Mouse (Mus musculus): ENCODE results near the gene Dll1. TPM values are rescaled to one million over a fixed set of nuclear protein-coding genes. Genes with fewer than 3 reads are reported as not detected.

The Dll1 gene
- polyA plus RNA-seq, 1 experiment from 2014 or later = 20.7 TPM

DNA sequence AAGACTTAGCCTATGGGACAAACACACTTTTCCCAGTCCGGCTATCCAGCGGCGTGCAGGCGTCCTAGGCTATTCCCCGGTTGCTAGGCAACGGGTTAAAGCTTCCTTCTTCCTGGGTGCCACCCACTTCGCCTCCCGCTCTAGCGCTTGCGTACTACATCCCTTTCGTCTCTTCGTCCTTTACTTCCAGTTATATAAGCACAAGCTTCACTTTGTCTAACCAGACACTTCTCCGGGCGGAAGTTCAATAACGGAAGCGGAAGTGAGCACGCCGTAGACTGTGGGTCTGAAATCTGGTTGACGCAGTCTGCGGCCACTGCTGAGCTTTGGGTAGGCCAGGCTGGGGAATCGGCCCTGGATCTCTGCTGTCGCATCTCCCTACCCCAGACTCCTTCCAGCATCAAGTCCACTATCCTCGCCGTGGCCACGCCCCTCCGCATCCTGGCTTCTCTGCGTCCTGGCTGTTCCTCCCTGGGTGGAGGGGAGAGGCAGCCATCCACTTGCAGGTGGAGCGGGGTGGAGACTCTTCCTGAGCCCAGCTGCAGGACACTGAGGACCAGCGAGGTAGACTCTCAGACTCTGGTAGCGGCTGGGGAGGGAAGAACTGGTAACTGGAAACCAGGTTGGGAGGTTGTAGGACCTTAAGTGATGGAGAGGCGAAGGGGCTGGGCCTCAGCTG, 19.5 kb upstream of the Dll1 start, which contains the start of gene Fam120b:
TSS of gene Fam120b (plus strand) at position 206 of the 679 bp plus-strand sequence.
- H3K27ac ChIP-seq = peak within 1 kb of the TSS; percentile 89
- H3K27me3 ChIP-seq (replicated peaks) = no peaks in the 10 kb centered on the region
- no peaks in the 10 kb centered on the region for H3K9me3 ChIP-seq
- H3K4me2 ChIP-seq (replicated peaks) = peak within 1 kb of the TSS; percentile 90
- WGBS = under 1% methylated on average over 31 of the region's 31 CpGs
- peaks cover 13% of the 10 kb centered on the region for H3K4me1 ChIP-seq (replicated peaks)
- peak; percentile 98 for ATAC-seq
- peak within 1 kb of the TSS; percentile 78 for H3K4me3 ChIP-seq (replicated peaks)
- H3K36me3 ChIP-seq = no peaks in the 10 kb centered on the region
- peak within 1 kb of the TSS; percentile 90 for H3K9ac ChIP-seq

DNA sequence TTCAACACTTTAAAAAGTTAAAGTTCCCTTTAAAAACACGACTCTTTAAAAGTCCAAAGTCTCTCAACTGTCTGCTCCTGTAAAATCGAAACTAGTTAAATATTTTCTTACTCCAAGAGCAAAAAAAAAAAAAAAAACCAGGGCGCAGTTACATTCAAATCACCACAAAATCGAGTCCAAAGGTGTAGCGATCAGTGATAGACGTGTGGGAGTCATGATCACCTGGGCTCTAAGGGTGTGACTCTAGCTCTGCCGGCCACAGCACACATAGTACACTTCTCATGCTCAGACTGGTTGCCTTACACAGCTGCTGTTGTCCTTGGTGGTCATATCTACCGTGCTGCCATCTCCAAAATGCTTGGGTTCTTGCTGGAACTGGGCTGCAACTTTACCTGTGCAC, 12.7 kb upstream of the Dll1 start:
- Histone ChIP-seq H3K4me3 (replicated peaks) (no peak overlapping the region), H3K27me3 (replicated peaks) (no peaks in the 10 kb centered on the region), H3K36me3 (no peaks in the 10 kb centered on the region), H3K4me1 (replicated peaks) (no peaks in the 10 kb centered on the region), H3K9ac (no peak overlapping the region), H3K9me3 (no peaks in the 10 kb centered on the region), H3K27ac (peak overlapping the region; percentile 56; the same call in 1 of the 2 replicates), H3K4me2 (replicated peaks) (no peak overlapping the region)
- ATAC-seq = peak; percentile 99
- 57% methylated on average over 8 of the region's 8 CpGs for WGBS

DNA sequence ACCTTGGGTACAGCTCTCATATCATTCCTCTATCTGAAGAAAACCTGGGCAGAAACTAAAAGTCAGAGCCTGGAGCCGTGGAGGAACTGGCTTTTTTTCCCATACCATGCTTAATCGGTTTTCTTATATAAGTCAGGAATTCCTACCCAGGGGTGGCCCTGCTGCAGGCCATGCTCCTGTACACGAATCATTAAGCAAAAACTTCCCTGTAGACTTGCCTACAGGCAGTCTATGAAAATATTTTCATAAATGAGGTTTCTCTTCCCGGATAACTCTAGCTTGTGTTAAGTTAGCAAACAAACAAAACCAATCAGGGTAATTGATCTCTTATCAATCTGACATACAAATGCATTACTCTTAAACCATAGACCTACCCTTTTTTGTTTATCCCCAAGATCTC, 12.2 kb upstream of the Dll1 start:
- Histone ChIP-seq H3K27me3 (replicated peaks) (no peaks in the 10 kb centered on the region), H3K36me3 (no peaks in the 10 kb centered on the region), H3K27ac (peak overlapping the region; percentile 74), H3K4me2 (replicated peaks) (no peak overlapping the region; the same call in 1 of the 2 replicates), H3K9ac (no peak overlapping the region), H3K4me3 (replicated peaks) (no peak overlapping the region), H3K4me1 (replicated peaks) (no peaks in the 10 kb centered on the region), H3K9me3 (no peaks in the 10 kb centered on the region)
- peak; percentile 82 for ATAC-seq
- 59% methylated on average over 4 of the region's 4 CpGs for WGBS

DNA sequence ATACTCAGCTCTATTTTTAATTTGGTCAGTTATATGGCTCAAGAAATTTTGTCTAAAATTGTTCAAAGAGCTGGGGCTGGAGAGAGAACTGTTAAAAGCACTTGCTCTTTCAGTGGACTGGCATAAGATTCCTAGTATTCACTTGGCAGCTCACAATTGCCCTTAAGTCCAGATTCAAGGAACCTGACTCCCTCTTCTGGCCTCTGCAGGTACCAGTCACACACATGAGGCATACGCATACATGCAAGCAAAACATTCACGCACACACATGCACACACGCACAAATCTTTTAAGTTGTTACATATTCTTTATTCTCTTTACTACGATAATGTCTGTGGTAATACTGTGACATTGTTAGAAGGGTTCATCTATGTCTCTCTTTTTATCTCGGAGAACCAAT, 6.7 kb upstream of the Dll1 start:
- no peak overlapping the region for H3K27ac ChIP-seq
- no peaks in the 10 kb centered on the region for H3K36me3 ChIP-seq
- H3K27me3 ChIP-seq (replicated peaks) = peaks cover 9% of the 10 kb centered on the region
- 94% methylated on average over 5 of the region's 5 CpGs for WGBS
- H3K9me3 ChIP-seq = no peaks in the 10 kb centered on the region
- H3K4me3 ChIP-seq (replicated peaks) = no peak overlapping the region
- no peak overlapping the region for H3K9ac ChIP-seq
- no peak for ATAC-seq
- H3K4me1 ChIP-seq (replicated peaks) = peaks cover 14% of the 10 kb centered on the region
- no peak overlapping the region for H3K4me2 ChIP-seq (replicated peaks)

DNA sequence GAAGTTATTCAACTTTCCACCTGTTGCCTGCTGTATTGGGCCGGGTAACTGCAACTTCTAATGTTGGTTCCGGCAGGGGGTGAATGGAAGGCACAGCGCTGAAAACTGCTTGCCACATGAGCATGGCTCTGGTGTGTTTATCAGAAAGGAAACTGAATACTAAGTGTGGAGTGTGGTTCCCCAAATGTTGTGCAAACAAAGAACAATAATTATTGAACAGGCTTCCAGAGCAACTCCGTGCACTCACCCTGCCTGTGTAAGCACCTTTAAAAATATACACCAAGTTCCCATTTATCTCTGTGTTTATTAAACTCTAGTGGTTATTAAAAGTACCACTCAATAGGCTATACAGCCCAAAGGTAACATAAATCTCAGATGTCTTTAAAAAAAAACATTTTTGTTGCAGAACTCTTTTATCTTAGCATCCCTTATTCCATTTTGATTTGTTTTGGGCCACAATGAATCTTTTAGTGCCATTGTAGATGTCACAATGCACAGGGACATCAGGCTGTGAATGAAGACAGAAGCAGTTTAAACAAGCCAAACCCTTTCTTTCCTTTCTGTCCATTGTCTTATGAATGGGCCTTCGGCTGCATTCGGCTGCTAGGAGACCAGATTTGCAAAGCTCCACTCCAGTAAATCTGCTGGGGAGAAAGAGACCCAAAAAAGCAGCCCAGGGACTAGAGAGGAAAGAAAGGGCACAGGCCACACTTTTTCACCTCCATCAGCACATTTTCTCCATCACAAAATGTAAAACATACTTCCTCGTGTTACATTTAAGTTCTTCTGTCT, 5.4 kb upstream of the Dll1 start:
- Histone ChIP-seq H3K27ac (no peak overlapping the region), H3K9me3 (no peaks in the 10 kb centered on the region), H3K4me3 (replicated peaks) (no peak overlapping the region), H3K9ac (no peak overlapping the region), H3K4me1 (replicated peaks) (peaks cover 22% of the 10 kb centered on the region), H3K4me2 (replicated peaks) (peak overlapping the region; percentile 72; the same call in 1 of the 2 replicates), H3K27me3 (replicated peaks) (peaks cover 10% of the 10 kb centered on the region), H3K36me3 (no peaks in the 10 kb centered on the region)
- 48% methylated on average over 7 of the region's 7 CpGs for WGBS
- ATAC-seq = no peak

DNA sequence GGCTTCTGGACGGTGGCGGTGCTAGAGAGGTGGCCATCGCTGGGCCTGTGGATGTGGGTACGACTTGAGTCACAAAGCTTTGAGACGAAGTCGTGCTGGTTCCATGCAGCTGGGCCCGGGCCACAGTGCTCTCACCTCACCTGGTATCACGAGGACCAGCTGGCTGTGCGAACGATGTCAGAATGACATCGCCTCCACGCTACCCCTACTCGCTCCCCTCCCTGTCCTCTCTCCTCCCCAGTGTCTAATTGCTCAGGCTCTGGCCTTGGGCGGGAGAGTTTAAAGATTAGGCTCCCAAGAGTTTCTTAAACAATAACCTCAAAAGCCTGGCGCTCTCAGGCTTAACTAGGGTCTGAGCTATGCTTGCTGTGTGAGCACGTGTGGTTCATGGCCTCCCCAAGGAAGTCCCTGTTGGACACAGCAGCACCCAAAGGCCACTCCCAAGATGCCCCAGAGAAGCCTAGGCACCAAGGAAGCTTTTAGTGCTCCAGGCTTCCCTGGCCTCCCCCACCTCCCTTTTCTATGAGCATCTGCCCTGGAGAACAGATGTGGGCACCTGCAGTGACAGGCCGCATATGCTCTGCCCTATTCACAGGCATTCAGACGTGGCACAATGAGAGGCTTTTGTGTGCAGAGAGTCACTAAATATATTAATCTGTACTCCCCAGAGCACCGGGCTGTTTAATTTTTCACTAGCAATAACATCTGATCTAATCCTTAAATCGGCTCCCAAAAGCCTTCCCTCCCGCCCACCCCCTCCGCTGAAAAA, 4.6 kb upstream of the Dll1 start:
- H3K27me3 ChIP-seq (replicated peaks) = peaks cover 10% of the 10 kb centered on the region
- peak; percentile 64 for ATAC-seq
- no peaks in the 10 kb centered on the region for H3K36me3 ChIP-seq
- H3K4me3 ChIP-seq (replicated peaks) = peak overlapping the region; percentile 40
- H3K4me1 ChIP-seq (replicated peaks) = peaks cover 29% of the 10 kb centered on the region
- peak overlapping the region; percentile 72 for H3K4me2 ChIP-seq (replicated peaks)
- peak overlapping the region; percentile 51 for H3K9ac ChIP-seq
- H3K27ac ChIP-seq = peak overlapping the region; percentile 60
- WGBS = 13% methylated on average over 22 of the region's 22 CpGs
- H3K9me3 ChIP-seq = no peaks in the 10 kb centered on the region

DNA sequence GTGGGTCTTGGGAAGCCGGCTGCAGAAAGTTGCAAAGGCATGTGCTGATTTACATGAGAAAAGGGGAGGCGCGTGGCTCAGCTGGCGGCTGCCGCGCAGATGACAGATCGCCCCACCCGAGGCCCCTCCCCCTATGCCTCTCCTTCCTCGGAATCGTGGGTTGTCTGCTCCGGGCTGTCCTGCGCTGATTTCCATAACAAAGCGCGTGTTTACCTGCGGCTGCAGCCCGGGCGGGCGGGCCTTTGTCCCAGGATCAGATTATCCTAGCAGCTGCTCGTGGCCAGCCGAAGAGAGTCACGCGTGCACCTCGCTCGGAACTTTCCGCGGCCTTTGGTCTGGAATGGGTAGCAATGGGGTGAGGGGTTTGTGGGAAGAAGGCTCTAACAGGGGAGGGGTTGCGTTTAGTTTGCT, 4.0 kb upstream of the Dll1 start:
- Histone ChIP-seq H3K4me3 (replicated peaks) (peak overlapping the region; percentile 40), H3K27ac (peak overlapping the region; percentile 60), H3K36me3 (no peaks in the 10 kb centered on the region), H3K9ac (peak overlapping the region; percentile 51), H3K27me3 (replicated peaks) (peaks cover 10% of the 10 kb centered on the region), H3K4me2 (replicated peaks) (peak overlapping the region; percentile 72), H3K4me1 (replicated peaks) (peaks cover 31% of the 10 kb centered on the region), H3K9me3 (no peaks in the 10 kb centered on the region)
- peak; percentile 66 for ATAC-seq
- under 1% methylated on average over 27 of the region's 27 CpGs for WGBS

DNA sequence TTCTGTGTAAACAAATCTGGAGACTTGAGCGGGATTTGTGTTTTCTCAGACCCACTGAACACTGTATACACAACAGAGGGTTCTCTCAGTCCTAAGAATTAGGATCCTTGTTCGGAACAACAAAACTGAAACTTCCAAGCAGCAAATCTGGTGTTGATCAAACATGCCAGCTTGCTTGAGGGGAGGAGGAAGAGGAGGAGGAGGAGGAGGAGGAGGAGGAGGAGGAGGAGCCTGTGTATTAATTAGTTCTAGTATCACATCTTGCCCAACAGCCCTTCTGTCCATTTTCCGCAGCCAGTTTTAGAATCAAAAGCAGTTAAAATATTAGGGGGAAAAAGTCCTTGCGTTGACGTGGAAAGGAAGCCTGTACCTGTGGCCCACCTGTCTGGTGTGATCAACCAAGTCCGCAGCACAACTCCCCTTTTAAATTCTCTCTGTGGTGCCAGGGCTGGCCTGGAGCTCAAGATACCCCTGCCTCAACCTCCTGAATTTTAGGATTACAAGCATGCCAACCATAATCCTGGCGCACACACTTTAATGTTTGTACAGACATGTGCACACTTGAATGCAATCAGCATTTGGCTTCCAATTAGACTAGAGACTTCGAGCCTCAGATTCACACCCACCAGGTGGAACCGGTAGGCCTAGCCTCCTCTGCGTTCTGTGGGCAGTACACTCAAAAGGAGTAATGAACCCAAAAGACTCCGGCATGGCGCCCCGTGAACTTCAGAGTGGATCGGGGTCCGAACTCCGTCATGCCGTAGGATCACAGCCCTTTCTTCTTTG, 3.3 kb upstream of the Dll1 start:
- Histone ChIP-seq H3K4me2 (replicated peaks) (peak overlapping the region; percentile 72), H3K36me3 (no peaks in the 10 kb centered on the region), H3K9ac (peak overlapping the region; percentile 51), H3K27ac (no peak overlapping the region), H3K27me3 (replicated peaks) (peaks cover 12% of the 10 kb centered on the region), H3K9me3 (no peaks in the 10 kb centered on the region), H3K4me1 (replicated peaks) (peaks cover 33% of the 10 kb centered on the region), H3K4me3 (replicated peaks) (peak overlapping the region; percentile 40)
- 18% methylated on average over 17 of the region's 17 CpGs for WGBS
- no peak for ATAC-seq

DNA sequence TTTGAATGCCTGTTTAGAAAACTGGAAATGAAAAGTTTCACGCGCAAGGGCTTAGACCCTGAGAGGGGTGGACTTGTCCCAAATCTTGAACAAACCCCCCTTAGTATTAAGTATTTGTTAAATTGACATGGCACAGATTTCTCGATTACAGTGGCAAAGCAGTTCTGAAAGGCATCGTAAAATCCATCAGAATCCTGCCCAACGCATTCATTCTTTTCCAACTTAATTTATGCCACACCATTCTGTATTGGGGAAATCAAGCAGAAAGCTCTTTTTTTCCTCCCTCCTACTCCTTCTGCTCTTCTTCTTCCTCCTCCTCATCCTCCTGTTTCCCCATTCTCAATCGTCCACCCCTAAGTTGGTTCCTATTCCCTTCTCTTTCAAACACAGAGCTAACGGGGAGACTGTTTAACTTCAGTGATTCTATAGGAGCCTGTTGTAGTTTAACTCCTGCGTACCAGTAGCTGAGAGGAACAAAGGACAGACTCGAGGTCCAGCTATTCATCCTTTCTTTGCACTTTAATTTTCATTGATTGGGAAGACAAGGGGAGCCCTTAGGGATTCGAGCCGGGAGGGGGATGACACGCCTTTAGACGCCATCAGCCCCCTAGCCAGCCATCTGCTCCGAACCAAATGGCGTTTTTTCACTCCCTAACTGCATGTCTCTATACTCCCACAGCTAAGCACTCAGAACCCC, 1.9 kb upstream of the Dll1 start:
- H3K27me3 ChIP-seq (replicated peaks) = peaks cover 15% of the 10 kb centered on the region
- no peak overlapping the region for H3K4me2 ChIP-seq (replicated peaks)
- WGBS = 31% methylated on average over 15 of the region's 15 CpGs
- no peak overlapping the region for H3K9ac ChIP-seq
- no peaks in the 10 kb centered on the region for H3K9me3 ChIP-seq
- ATAC-seq = no peak
- H3K4me3 ChIP-seq (replicated peaks) = no peak overlapping the region
- no peak overlapping the region for H3K27ac ChIP-seq
- H3K4me1 ChIP-seq (replicated peaks) = peaks cover 39% of the 10 kb centered on the region
- H3K36me3 ChIP-seq = no peaks in the 10 kb centered on the region

DNA sequence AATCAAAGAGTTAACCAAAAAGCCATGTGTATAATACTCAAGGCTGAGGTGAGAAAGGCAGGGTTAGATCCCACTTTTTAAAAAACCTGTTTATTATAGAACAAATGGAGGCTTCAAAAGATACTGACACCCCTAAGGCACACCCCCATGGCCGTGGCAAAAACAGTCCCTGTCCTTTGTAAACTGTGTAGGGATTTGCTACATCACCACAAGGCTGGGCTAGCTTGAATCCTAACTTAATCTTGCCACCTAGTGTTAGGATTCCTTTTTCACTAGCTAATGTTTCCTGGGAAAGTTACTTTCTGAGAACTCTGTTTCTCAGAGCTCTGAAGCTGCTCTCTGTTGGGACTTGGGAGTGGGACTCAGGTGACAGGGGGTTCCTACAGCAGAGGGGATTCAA, 1.2 kb upstream of the Dll1 start:
- Histone ChIP-seq H3K36me3 (no peaks in the 10 kb centered on the region), H3K9ac (no peak overlapping the region), H3K4me3 (replicated peaks) (no peak overlapping the region), H3K9me3 (no peaks in the 10 kb centered on the region), H3K27ac (no peak overlapping the region), H3K4me1 (replicated peaks) (peaks cover 45% of the 10 kb centered on the region), H3K4me2 (replicated peaks) (0 out of 2 replicates have a peak overlapping the region, but pooled peaks have one; percentile 99), H3K27me3 (replicated peaks) (peaks cover 15% of the 10 kb centered on the region)
- ATAC-seq = no peak
- 4% methylated on average over 1 of the region's 1 CpGs for WGBS
